Mouse (Mus musculus) embryonic stem cell, embryonic (primary cell): ENCODE results near the gene Grcc10.

Experiments used
- CTCF ChIA-PET, 4 experiments: fragments of 300-600 bp in 2 of 4; fragments of 350-600 bp in 2 of 4; sonication (Branson Sonifier 250); formaldehyde crosslinking; loops; one replicate each; lab custom pipeline; 2022; ENCODE audit warnings: inconsistent platforms in 2 of 4; lab: Charles Lee
- POLR2A ChIA-PET, 4 experiments: fragments of 300-600 bp in 2 of 4; fragments of 350-600 bp in 2 of 4; sonication (Branson Sonifier 250); formaldehyde crosslinking; loops; one replicate each; lab custom pipeline; 2022; ENCODE audit warnings: antibody characterized with exemption in 4 of 4, inconsistent platforms in 1 of 4; lab: Charles Lee

Grcc10 gene

DNA sequence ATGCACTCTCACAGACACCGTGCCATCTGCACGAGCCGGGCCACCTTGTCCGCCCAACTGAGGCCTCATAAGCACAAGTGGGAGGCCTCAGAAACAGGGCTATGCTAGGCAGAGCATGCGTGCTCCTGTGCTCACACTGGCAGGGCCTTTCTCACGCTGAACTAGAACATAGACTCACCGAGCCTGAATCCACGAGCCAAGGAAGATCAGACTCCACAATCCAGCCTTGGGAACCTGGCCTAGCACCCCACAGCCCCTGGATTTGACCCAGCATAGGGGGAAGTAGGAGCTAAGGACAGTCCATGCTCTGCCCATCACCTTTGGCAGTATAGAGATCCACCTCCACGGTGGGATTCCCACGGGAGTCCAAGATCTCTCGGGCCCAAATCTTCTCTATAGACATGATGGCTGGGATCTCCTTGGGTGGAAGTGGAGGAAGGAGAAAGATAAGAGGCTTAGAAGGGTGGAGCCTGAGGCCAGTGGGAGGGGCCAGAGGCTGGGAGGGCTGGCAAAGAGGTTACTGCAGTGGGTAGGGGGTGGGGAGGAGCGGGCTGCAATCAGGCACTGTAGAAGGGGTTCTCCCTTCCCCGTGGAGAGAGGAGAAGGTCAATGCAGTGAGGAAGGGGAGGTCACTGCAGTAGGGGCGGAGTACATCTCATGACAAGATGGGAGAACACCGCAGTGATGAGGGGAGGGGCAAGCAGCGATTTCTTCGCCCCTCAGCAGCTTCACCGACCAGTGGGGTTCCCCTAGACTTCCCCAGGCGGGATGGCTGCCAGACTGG lies 26.9 kb upstream of the Grcc10 start:
- CTCF ChIA-PET, result interaction anchor here in 1 of 4 experiments (1.2 to 1.6 kb wide), 2 partner anchors 14 to 91 kb away, joined by 3 to 10 read pairs; no protein-coding TSS in a partner anchor
- POLR2A ChIA-PET, result interaction anchor here (0.5 to 22.3 kb wide), 17 partner anchors 9 to 397 kb away, joined by 3 to 449 read pairs (median 11); partner anchors contain the start of genes Grcc10 (in 4 of the 4), Atn1 (in 2 of the 4), Gm45234 (in 2 of the 4) and Cdca3 (in 1 of the 4)

DNA sequence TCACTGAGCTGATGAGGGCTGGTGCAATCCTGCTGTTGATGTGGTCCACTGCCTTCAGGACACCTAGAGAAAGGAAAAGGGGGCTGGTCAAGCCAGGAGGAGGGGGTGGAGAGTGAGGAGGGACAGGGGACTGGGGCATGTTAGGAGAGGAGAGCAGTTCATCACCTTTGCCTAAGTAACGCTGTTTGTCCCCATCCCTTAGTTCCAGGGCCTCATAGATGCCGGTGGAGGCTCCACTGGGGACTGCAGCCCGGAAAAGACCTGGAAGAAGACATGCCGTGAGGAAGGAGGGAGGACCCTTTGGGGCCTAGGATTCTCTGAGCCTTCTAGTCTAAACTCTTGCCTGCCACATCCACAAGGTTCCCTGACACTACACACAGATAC lies 26.4 kb upstream of the Grcc10 start:
- ChIA-PET CTCF (interaction anchor here in 1 of 4 experiments (0.5 kb wide), 1 partner anchor 105 kb away, joined by 3 read pairs; no protein-coding TSS in a partner anchor), POLR2A (interaction anchor here (0.5 to 22.3 kb wide), 14 partner anchors 9 to 137 kb away, joined by 3 to 449 read pairs (median 10); partner anchors contain the start of genes Grcc10 (in 4 of the 4), Atn1 (in 1 of the 4), Cdca3 (in 1 of the 4) and Gm45234 (in 1 of the 4))

DNA sequence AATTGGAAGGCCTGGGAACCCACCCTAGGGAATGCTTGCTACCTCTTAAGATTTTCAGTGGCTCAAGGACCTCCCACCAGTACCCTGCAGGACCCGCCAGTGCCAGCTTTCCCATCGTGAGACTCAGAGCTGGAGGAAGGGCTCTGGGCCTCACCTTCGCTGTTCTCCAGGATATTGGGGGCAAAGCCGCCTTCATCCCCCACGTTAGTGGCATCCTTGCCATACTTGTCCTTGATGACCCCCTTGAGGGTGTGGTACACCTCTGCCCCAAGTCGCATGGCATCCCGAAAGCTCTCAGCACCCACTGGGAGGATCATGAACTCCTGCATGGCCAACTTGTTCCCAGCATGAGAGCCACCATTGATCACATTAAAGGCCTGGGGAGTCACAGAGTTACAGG lies 24.8 kb upstream of the Grcc10 start:
- CTCF ChIA-PET, result no interaction called here
- POLR2A ChIA-PET, result interaction anchor here in 2 of 4 experiments (1.1 to 22.3 kb wide), 8 partner anchors 11 to 398 kb away, joined by 3 to 449 read pairs (median 6); partner anchors contain the start of genes Grcc10 (in 2 of the 2), Cdca3 (in 1 of the 2), Gm45234 (in 1 of the 2) and Ptpn6 (in 1 of the 2)

DNA sequence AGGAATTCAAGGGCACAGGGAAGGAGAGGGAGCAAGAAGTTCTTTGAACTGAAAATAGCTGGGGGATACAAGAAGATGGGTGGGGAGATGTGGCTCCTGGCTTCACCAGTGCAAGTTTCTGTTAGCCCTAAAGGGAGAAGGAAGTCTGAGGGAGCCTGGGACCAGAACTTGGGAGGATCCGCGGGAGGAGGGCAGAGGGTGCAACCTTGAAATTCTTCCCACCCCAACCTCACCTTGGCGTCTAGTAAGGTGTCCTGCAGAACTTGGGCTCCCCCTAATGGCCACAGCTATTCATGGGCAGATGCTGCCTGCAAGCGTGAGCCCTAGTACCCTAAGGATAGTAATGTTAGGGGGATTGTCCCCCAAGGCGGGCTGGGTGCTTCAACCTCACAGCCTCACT lies 18.1 kb upstream of the Grcc10 start:
- CTCF ChIA-PET, result interaction anchor here (0.6 to 5.0 kb wide), 42 partner anchors 10 to 278 kb away, joined by 3 to 46 read pairs (median 4); partner anchors contain the start of genes Eno2 (in 2 of the 4), Grcc10 (in 2 of the 4), C1rl (in 1 of the 4) and Mlf2 (in 1 of the 4)
- POLR2A ChIA-PET, result interaction anchor here (0.5 to 22.3 kb wide), 59 partner anchors 10 to 433 kb away, joined by 3 to 449 read pairs (median 5); partner anchors contain the start of genes Grcc10 (in 4 of the 4), Emg1 (in 3 of the 4), Phb2 (in 3 of the 4) and Eno2 (in 2 of the 4)

DNA sequence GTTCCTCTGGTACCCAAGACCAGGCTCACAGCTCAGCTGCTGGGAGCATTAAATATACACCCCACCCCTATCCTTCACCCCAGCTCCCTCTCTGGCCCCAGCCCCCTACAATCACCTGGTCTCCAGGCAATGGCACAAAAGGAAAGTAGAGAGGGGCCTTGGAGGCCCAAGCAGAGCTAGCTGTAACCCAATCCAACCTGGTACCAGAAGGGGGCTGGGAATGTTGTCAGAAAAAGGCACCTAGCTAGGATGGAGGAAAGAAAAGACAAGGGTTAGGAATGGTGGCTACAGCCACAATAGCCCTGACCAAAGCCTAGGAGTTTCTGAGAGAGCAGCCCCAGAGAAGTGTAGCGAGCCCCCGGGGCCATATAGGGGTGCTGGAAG lies 17.7 kb upstream of the Grcc10 start:
- ChIA-PET CTCF (interaction anchor here (0.6 to 5.0 kb wide), 38 partner anchors 10 to 277 kb away, joined by 3 to 46 read pairs (median 4); partner anchors contain the start of genes Grcc10 (in 2 of the 4), C1rl (in 1 of the 4), Eno2 (in 1 of the 4) and Mlf2 (in 1 of the 4)), POLR2A (interaction anchor here (0.5 to 22.3 kb wide), 62 partner anchors 8 to 559 kb away, joined by 3 to 449 read pairs (median 5); partner anchors contain the start of genes Grcc10 (in 4 of the 4), Emg1 (in 3 of the 4), Phb2 (in 3 of the 4) and Ptpn6 (in 3 of the 4))

DNA sequence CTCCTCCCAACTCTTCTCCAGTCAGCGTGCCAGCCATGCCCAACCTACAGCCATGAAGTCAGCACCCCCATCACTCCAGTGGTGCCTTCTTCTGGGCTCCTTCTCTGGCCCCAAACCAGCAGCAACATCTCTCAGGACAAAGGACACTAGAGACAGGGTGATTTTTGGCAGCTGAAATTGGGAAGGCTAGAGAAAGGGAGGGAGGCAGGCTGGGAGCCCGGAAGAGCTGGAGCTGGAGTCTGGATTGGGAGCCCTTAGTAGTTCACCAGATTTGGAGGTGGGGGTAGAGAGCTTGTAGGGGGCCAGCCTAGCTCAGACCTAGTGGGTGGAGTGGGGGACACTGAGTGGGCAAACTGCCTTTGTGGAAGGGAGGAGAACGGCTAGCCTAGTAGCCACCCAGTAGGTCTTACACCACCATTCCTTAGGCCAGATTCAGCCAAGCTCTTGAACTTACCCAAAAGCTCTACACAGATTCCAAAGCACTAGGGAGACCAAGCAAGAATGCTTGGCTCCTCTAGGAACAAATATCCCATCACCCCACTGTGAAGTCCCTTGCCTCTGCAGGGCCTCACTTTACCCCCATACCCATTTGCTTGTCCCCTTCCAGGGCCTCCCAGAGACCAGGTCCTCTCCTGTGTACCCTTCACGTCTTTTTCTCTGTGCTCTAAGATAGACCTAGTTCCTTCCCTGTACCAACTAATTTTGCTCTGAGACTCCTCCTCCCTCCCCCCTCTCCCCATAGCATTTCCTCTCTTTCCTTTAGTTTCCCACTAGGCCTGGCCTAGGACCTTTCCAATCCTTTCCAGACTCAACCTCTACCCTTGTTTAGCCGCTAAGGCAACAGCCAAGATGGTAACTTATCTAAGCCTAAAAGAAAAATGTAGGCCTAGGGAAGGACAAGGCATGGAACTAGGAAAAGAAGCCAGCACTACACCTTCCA lies 17.0 kb upstream of the Grcc10 start:
- CTCF ChIA-PET, result interaction anchor here (0.5 to 5.0 kb wide), 23 partner anchors 12 to 309 kb away, joined by 3 to 46 read pairs (median 5); partner anchors contain the start of genes Eno2 (in 1 of the 4), Grcc10 (in 1 of the 4) and Ptpn6 (in 1 of the 4)
- POLR2A ChIA-PET, result interaction anchor here (0.6 to 22.3 kb wide), 65 partner anchors 9 to 560 kb away, joined by 3 to 449 read pairs (median 5); partner anchors contain the start of genes Grcc10 (in 4 of the 4), Ptpn6 (in 3 of the 4), Cdca3 (in 2 of the 4) and Emg1 (in 2 of the 4)

DNA sequence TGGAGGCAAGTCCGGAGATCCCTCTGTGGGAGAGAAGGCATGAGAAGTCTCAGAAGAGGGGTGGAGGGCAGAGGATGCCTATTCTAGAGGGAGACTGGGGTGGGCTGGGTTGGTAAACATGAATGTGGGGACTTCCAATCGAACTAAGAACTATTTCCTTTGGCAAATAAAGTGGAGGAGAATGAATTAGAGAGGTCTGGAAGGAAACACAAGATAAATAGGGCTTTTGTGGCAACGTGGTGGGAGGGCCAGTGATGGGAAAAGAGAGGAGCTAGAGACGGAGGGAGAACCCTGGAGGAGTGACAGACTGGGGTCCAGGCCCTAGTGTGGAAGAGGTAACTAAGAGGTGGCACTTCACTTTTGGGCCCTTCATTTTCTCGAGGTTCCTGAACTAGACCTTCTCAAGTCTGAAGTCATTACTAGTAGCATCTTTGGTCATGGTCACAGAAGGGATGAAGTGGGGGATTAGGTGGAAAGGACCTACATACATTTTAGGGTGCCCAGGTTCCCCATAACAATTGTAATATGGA lies 16.2 kb upstream of the Grcc10 start:
- ChIA-PET POLR2A (interaction anchor here (0.6 to 22.3 kb wide), 51 partner anchors 9 to 408 kb away, joined by 3 to 449 read pairs (median 5); partner anchors contain the start of genes Emg1 (in 4 of the 4), Grcc10 (in 4 of the 4), Phb2 (in 4 of the 4) and Ptpn6 (in 3 of the 4)), CTCF (interaction anchor here (0.5 to 5.0 kb wide), 12 partner anchors 11 to 310 kb away, joined by 3 to 46 read pairs (median 3); partner anchors contain the start of gene Grcc10 (in 1 of the 4))

DNA sequence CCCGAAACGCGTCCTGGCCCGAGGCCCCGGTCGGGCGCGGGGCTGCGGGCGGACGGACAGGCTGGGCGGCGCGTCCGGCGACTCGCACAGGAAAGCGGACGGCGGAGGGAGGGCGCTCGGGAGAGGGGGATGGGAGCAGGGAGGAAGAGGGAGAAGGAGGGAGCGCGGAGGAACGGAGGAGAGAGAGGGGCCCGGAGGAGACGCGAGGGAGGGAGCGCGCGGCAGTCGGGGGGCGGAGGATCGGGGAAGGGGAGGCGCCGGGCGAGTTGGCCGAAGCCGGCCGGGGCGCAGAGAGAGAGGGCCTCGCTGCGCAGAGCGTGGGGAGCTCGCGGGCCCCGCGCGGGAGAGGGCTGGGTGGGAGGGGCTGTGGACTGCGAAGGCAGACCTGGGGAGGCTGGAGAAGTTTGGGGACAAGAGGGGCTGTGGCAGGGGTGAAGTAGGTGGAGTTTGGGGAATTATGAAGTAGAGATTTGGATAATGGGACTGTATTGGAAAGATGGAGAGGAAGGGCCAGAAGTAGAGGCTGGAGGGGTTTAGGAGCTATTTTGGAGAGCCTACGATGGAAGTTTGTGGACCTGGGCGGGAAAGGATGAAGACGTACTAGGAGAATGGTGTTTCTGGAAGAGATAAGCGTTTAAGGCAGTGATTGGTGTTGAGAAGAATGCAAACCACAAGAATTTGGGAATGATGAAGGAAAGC lies 15.6 kb upstream of the Grcc10 start:
- CTCF ChIA-PET, result interaction anchor here (0.5 to 5.0 kb wide), 14 partner anchors 11 to 325 kb away, joined by 3 to 46 read pairs (median 4); partner anchors contain the start of genes Eno2 (in 1 of the 4) and Grcc10 (in 1 of the 4)

DNA sequence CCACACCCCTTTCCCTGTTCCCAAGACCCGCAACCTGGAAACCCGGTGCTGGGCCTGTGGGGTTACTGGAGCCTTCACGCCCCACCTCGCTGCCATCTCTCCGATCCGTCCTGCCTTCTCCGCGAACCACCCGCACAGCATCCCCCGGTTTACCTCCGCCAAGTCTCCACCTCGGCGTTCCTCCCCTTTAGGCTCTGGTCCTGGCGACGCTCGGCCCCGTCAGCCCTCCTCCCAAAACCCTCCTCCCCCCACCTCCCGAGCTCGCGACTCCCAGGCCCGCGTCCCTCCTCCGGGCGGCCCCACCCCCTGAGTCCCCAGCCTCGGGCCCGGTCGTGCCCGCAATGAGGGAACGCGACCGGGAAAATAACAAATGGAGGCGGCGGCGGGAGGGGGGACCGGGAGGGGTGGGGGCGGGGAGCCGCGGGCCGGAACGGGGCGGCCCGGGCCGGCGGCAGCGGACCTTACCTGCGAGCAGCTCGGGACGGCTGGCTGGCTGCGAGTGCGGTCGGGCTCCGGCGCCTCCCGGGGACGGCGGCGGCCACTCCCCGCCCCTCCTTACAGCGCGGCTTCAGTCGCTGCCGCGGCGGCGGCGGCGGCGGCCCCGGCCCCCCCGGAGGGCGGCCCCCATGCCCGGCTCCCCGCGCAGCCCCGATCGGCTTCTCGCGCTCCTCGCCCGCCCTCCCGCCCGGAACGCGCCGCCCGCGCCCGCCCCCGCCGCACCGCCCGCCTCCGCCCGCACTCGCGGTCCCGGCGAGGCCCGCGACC lies 14.8 kb upstream of the Grcc10 start, which contains the start of the genes Gm45234 and Atn1:
Gene Gm45234, minus strand, starts transcription at position 191 of the 765 bp plus-strand sequence.
Gene Atn1, minus strand, starts transcription at position 694 of the 765 bp plus-strand sequence.
- CTCF ChIA-PET, result interaction anchor here (0.6 to 5.0 kb wide), 20 partner anchors 11 to 671 kb away, joined by 3 to 46 read pairs (median 4); partner anchors contain the start of genes C1rl (in 1 of the 4), Eno2 (in 1 of the 4) and Grcc10 (in 1 of the 4)
- POLR2A ChIA-PET, result interaction anchor here (0.6 to 22.3 kb wide), 53 partner anchors 7 to 919 kb away, joined by 3 to 449 read pairs (median 5); partner anchors contain the start of genes Grcc10 (in 4 of the 4), Cdca3 (in 3 of the 4), Emg1 (in 3 of the 4) and Phb2 (in 3 of the 4)

More for the DNA sequence above, 15.6 kb upstream of the Grcc10 start:
- POLR2A ChIA-PET, result interaction anchor here (0.6 to 22.3 kb wide), 50 partner anchors 8 to 409 kb away, joined by 3 to 449 read pairs (median 5); partner anchors contain the start of genes Emg1 (in 4 of the 4), Grcc10 (in 4 of the 4), Phb2 (in 4 of the 4) and Ptpn6 (in 3 of the 4)

DNA sequence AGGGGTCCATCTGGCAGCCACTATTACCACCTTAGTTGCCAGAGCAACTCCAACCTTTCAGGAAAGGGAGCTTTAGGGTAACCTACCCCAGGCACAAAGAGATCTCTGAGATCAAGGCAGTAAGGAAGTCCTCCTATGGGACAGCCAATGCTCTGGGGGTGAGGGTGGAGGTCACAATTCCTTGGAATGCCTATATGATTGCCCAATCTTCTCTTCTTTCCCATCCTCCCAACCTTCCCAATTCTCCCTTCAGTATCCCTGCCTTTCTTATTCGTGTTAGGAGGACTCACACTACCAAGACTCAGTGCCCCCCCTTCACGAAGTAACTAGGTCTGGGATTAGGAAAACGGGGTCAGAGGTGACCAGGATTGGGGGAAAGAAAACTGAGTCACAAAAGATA lies 14.1 kb upstream of the Grcc10 start:
- POLR2A ChIA-PET, result interaction anchor here (0.6 to 22.3 kb wide), 40 partner anchors 8 to 326 kb away, joined by 3 to 449 read pairs (median 8); partner anchors contain the start of genes Grcc10 (in 4 of the 4), Cdca3 (in 3 of the 4), Usp5 (in 3 of the 4) and Emg1 (in 2 of the 4)
- CTCF ChIA-PET, result interaction anchor here (0.6 to 5.0 kb wide), 11 partner anchors 10 to 672 kb away, joined by 3 to 46 read pairs (median 4); partner anchors contain the start of gene Grcc10 (in 1 of the 4)

DNA sequence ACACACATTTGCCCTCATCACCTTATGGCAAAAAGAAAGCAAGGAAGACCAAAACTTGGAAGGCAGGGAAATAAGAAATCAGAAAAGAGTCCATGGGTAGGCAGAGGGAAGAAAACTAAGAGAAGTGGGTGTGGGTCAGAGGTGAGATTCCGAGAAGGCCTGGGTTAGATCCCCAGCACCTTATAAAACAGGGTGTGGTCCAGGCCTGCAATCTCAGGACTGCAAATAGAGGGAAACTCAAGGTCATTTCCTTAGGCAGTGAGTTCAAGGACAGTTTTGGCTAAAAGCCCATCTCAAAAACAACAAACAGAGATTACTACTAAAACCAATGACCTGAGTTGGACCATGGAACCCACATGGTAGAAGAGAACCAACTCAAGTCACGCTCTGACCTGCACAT lies 12.7 kb upstream of the Grcc10 start:
- ChIA-PET CTCF (no interaction called here), POLR2A (interaction anchor here in 3 of 4 experiments (0.9 to 22.3 kb wide), 17 partner anchors 8 to 277 kb away, joined by 3 to 449 read pairs (median 10); partner anchors contain the start of genes Grcc10 (in 3 of the 3), Eno2 (in 2 of the 3), Ptpn6 (in 2 of the 3) and Emg1 (in 1 of the 3))

DNA sequence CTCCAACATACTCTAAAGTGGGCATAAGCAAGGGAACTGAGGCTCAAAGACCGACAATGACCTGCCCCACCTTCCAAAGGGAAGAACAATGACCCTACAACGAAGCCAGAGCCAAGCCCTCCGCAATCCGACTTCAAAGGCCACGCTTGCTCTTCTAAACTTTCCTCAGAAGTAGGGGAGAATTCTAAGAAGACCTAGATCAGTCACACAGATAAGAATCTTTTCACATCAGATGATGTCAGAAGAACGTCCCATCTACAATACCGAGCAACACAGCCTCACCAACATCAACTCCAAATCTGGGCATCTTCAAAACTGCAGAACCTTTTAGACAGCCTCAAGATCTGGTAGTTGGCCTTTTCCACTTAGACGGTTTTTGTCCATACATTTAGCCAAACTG lies 9.2 kb upstream of the Grcc10 start:
- POLR2A ChIA-PET, result interaction anchor here in 2 of 4 experiments (1.5 to 22.3 kb wide), 4 partner anchors 7 to 180 kb away, joined by 3 to 449 read pairs (median 94); partner anchors contain the start of genes Grcc10 (in 2 of the 2), Atn1 (in 1 of the 2), Gm45234 (in 1 of the 2) and Mlf2 (in 1 of the 2)
- CTCF ChIA-PET, result no interaction called here

DNA sequence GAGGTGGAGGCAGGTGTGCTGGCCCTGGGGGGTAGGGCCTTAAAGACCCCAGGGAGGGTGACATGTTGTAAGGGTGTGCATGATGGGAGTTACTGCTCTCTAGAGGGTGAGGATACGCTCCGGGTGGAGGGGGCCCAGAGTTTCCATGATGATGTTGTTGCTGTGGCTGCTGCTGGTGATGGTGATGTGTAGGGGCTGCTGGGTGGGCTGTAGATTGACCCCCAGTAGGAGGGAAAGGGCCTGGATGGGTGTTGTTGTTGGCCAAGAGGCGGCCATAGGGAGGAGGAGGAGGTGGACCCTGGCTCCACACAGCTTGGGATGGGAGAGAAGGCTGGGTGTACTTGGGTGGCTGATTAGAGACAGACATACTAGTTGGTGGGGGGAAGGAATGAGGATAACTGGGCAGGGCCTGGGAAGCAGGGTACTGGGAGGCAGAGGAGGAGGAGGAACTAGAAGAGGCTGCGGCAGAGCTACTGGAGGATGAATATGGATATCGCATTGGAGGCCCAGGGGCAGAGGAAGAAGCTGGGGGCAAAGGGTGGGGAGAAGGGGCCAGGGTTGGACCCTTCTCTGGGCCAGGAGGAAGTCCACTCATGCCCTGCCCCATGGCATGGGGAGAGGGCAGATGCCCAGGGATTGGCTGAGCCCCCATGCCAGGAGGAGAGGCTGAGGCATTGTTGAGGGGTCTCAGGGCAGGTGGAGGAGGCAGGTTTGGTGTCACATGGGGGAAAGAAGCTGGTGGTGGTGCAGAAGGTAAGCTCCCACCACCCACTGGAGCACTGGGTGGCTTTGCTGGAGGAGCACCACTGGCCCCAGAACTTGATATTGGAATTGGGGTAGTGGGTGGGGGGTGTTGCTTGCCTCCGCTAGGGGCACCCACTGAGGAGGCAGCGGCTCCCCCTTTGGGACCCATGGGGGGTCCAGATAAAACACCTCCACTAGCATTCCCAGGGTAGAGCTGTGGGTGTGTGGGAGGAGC lies 5.8 kb upstream of the Grcc10 start:
- POLR2A ChIA-PET, result interaction anchor here (0.5 to 23.3 kb wide), 25 partner anchors 8 to 1944 kb away, joined by 3 to 686 read pairs (median 5); partner anchors contain the start of genes Atn1 (in 3 of the 4), Gm45234 (in 3 of the 4), Emg1 (in 2 of the 4) and Phb2 (in 2 of the 4)
- CTCF ChIA-PET, result interaction anchor here (0.6 to 2.7 kb wide), 8 partner anchors 12 to 162 kb away, joined by 3 to 12 read pairs (median 4); partner anchors contain the start of genes Emg1 (in 1 of the 4) and Phb2 (in 1 of the 4)
